Mouse (Mus musculus): Measurements from ENCODE around the gene Tctex1d4.

- TF ChIP-seq GATA1 (IDR thresholded peaks at IDR 0.05; ENCODE audit: low read length) (no peak), TAL1 (IDR thresholded peaks at IDR 0.05; ENCODE audit: low read length) (no peak)
These were observed 24.8 kb downstream of the Tctex1d4 start for GRCm38 (mm10) chr4:117151416-117151815.
